In the genomic region with DNA sequence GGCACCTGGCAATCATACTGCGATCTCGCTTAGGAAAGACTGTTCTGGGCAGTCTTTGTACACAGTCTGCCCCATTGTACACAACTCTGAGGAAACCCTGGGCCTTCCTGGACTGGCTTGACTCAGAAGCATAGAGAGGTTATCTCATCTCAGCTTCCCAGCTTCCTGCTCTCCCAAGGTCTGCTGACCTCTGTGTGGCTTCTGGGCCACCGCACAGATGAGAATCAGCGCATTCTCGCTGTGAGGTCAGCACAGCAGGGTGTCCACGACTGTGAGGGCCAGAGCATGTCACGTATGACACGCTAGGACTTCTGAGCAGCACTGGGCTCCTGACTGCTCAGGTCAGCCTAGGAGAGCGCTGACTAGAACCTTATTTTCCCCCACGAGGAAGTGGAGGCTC, we compare ENCODE assay signal across 19 mouse cellular contexts. TPM values are rescaled to one million over a fixed set of nuclear protein-coding genes. Genes with fewer than 3 reads are reported as not detected.
DNase-seq lines count a peak whose midpoint lies in the region; ATAC-seq lines count a peak whose summit lies in the region.
"Had no signal": no experiment of that assay in that cellular context is flagged by ENCODE, and none has a peak within 500 bp of the region (broad histone marks: within the 10 kb centered on the region; RNA-seq: fewer than 3 reads in every experiment).

No protein-coding gene starts in this region.

- H3K9me3 ChIP-seq in heart, embryonic 10.5 days: no peaks in the 10 kb centered on the region
- no peaks in the 10 kb centered on the region for H3K9me3 ChIP-seq in midbrain, embryonic 11.5 days (ENCODE audit: control insufficient read depth, low read length)
- H3K9me3 ChIP-seq in midbrain, embryonic 15.5 days: no peaks in the 10 kb centered on the region
- no peaks in the 10 kb centered on the region for H3K9me3 ChIP-seq in limb, embryonic 10.5 days (replicated peaks)
- H3K9me3 ChIP-seq: heart, embryonic 15.5 days; lung, embryonic 15.5 days; midbrain, embryonic 13.5 days; neural tube, embryonic 13.5 days had no signal

- no peak overlapping the region for H3K9ac ChIP-seq in midbrain, embryonic 11.5 days (ENCODE audit: low read length)
- no peak overlapping the region for H3K9ac ChIP-seq in midbrain, embryonic 15.5 days
- H3K9ac ChIP-seq: heart, embryonic 15.5 days; lung, embryonic 15.5 days; midbrain, embryonic 13.5 days; neural tube, embryonic 13.5 days had no signal

- no peak for ATAC-seq in midbrain, embryonic 11.5 days (ENCODE audit: low FRiP score)
- no peak for ATAC-seq in midbrain, embryonic 15.5 days (replicated peaks)
- ATAC-seq: inflammation-experienced regulatory T-cells, adult 6 months; midbrain, embryonic 13.5 days had no signal

- H3K27me3 ChIP-seq in heart, embryonic 10.5 days (ENCODE audit: insufficient read depth, poor library complexity, severe bottlenecking): no peaks in the 10 kb centered on the region
- no peaks in the 10 kb centered on the region for H3K27me3 ChIP-seq in midbrain, embryonic 11.5 days (ENCODE audit: control insufficient read depth, insufficient read depth, low read length)
- no peaks in the 10 kb centered on the region for H3K27me3 ChIP-seq in midbrain, embryonic 15.5 days (replicated peaks)
- H3K27me3 ChIP-seq in limb, embryonic 10.5 days (ENCODE audit: low read depth, poor library complexity, severe bottlenecking): no peaks in the 10 kb centered on the region
- H3K27me3 ChIP-seq: heart, embryonic 15.5 days; lung, embryonic 15.5 days; midbrain, embryonic 13.5 days; neural tube, embryonic 13.5 days had no signal

- no peak for DNase-seq in heart, embryonic 10.5 days (ENCODE audit: low spot score)
- no peak for DNase-seq in heart, adult 9 months (ENCODE audit: low spot score in 2 of 2)
- peak; percentile 84 for DNase-seq in midbrain, embryonic 11.5 days (ENCODE audit: low spot score, missing footprints)
- no peak for DNase-seq in limb, embryonic 10.5 days (ENCODE audit: low spot score)
- DNase-seq in urinary bladder, postnatal 36 days (ENCODE audit: low spot score in 2 of 2): peak; percentile 17 to 20
- DNase-seq in left cerebral cortex, postnatal 36 days (ENCODE audit: low spot score in 2 of 2): no peak
- DNase-seq in gastrocnemius, postnatal 4 days (ENCODE audit: low spot score in 2 of 2): no peak
- DNase-seq: B cell, adult 2 months; cerebellum, adult 9-11 months; right cerebral cortex, postnatal 25 days; thymus, postnatal 4 days had no signal

- H3K4me2 ChIP-seq in midbrain, embryonic 11.5 days: no peak overlapping the region
- H3K4me2 ChIP-seq in midbrain, embryonic 15.5 days: no peak overlapping the region
- H3K4me2 ChIP-seq: heart, embryonic 15.5 days; lung, embryonic 15.5 days; midbrain, embryonic 13.5 days; neural tube, embryonic 13.5 days had no signal

- H3K4me3 ChIP-seq in heart, embryonic 10.5 days: no peak overlapping the region
- H3K4me3 ChIP-seq in midbrain, embryonic 11.5 days (ENCODE audit: low read depth, low read length): no peak overlapping the region
- no peak overlapping the region for H3K4me3 ChIP-seq in midbrain, embryonic 15.5 days
- no peak overlapping the region for H3K4me3 ChIP-seq in limb, embryonic 10.5 days
- H3K4me3 ChIP-seq: heart, embryonic 15.5 days; lung, embryonic 15.5 days; midbrain, embryonic 13.5 days; neural tube, embryonic 13.5 days had no signal

- peak overlapping the region; percentile 11; the same call in 1 of the 2 replicates for H3K27ac ChIP-seq in heart, embryonic 10.5 days
- H3K27ac ChIP-seq in midbrain, embryonic 11.5 days (ENCODE audit: low read depth, low read length): no peak overlapping the region
- no peak overlapping the region for H3K27ac ChIP-seq in midbrain, embryonic 15.5 days
- H3K27ac ChIP-seq in limb, embryonic 10.5 days: peak overlapping the region; percentile 20
- H3K27ac ChIP-seq: heart, embryonic 15.5 days; lung, embryonic 15.5 days; midbrain, embryonic 13.5 days; neural tube, embryonic 13.5 days had no signal

- intact Hi-C loops in left cerebral cortex, postnatal 36 days (cut with DNase I): no loop called here

- peaks cover 7% of the 10 kb centered on the region; the same call in 1 of the 2 replicates for H3K4me1 ChIP-seq in heart, embryonic 10.5 days
- H3K4me1 ChIP-seq in midbrain, embryonic 11.5 days (ENCODE audit: control insufficient read depth, insufficient read depth, low read length): no peaks in the 10 kb centered on the region
- no peaks in the 10 kb centered on the region for H3K4me1 ChIP-seq in midbrain, embryonic 15.5 days
- H3K4me1 ChIP-seq in limb, embryonic 10.5 days: peaks cover 9% of the 10 kb centered on the region
- H3K4me1 ChIP-seq: heart, embryonic 15.5 days; lung, embryonic 15.5 days; midbrain, embryonic 13.5 days; neural tube, embryonic 13.5 days had no signal

- no peaks in the 10 kb centered on the region for H3K36me3 ChIP-seq in heart, embryonic 10.5 days
- H3K36me3 ChIP-seq in midbrain, embryonic 11.5 days (ENCODE audit: control insufficient read depth, insufficient read depth, low read length): no peaks in the 10 kb centered on the region
- no peaks in the 10 kb centered on the region for H3K36me3 ChIP-seq in midbrain, embryonic 15.5 days (replicated peaks)
- no peaks in the 10 kb centered on the region for H3K36me3 ChIP-seq in limb, embryonic 10.5 days
- H3K36me3 ChIP-seq: G1E; heart, embryonic 15.5 days; lung, embryonic 15.5 days; midbrain, embryonic 13.5 days; neural tube, embryonic 13.5 days had no signal

- WGBS in heart, embryonic 10.5 days: 38% methylated on average over 10 of the region's 10 CpGs
- WGBS in midbrain, embryonic 11.5 days: 59% methylated on average over 10 of the region's 10 CpGs
- WGBS in midbrain, embryonic 15.5 days: 61% methylated on average over 10 of the region's 10 CpGs
- 57% methylated on average over 10 of the region's 10 CpGs for WGBS in limb, embryonic 10.5 days

RNA-seq across cellular contexts. Expression of gene Hsd17b2, which starts 29.3 kb away (rescaled TPM):
- 0.35 TPM in 1 of 2 replicates, not detected in the other for polyA plus RNA-seq in heart, embryonic 10.5 days (2016; fragmentation: Nextera tagmentation; extraction: Ambion mirVana)
- polyA plus RNA-seq in midbrain, embryonic 11.5 days (2014; fragmentation: Nextera tagmentation; extraction: Ambion mirVana): not detected in 2 replicates
- 0.13 TPM in 1 of 2 replicates, not detected in the other for polyA plus RNA-seq in midbrain, embryonic 15.5 days (2015; fragmentation: Nextera tagmentation; extraction: Ambion mirVana)
- not detected in 2 replicates for polyA plus RNA-seq in limb, embryonic 10.5 days (2016; fragmentation: Nextera tagmentation; extraction: Ambion mirVana)
- total RNA-seq in left cerebral cortex, postnatal 36 days (2021): under 1 TPM in 1 of 2 experiments, not detected in 1; 0.41 TPM
- total RNA-seq in gastrocnemius, postnatal 4 days (2021): 1 to 10 TPM in 1 of 2 experiments, not detected in 1; 1.5 TPM
- total RNA-seq: left cerebral cortex, adult 8-10 months had no signal
- polyA plus RNA-seq: G1E; heart, embryonic 15.5 days had no signal

RNA-seq across cellular contexts. Expression of gene Sdr42e1, which starts 57.5 kb away (rescaled TPM):
- 0.59 and 0.72 TPM in 2 replicates for polyA plus RNA-seq in heart, embryonic 10.5 days (2016; fragmentation: Nextera tagmentation; extraction: Ambion mirVana)
- polyA plus RNA-seq in midbrain, embryonic 11.5 days (2014; fragmentation: Nextera tagmentation; extraction: Ambion mirVana): 0.11 and 0.52 TPM in 2 replicates
- polyA plus RNA-seq in midbrain, embryonic 15.5 days (2015; fragmentation: Nextera tagmentation; extraction: Ambion mirVana): 1.9 and 2.3 TPM in 2 replicates
- polyA plus RNA-seq in limb, embryonic 10.5 days (2016; fragmentation: Nextera tagmentation; extraction: Ambion mirVana): 0.64 and 0.78 TPM in 2 replicates
- total RNA-seq in left cerebral cortex, postnatal 36 days (2021): 1 to 10 TPM; 4.7 to 5.1 TPM
- total RNA-seq in gastrocnemius, postnatal 4 days (2021): under 1 TPM; 0.60 to 0.93 TPM
- polyA plus RNA-seq: G1E had no signal

Comparison
In these comparisons a context has a peak if more than half of its experiments do, and no peak if none do; other contexts are left out.
1. DNase-seq: peak in midbrain, embryonic 11.5 days (single experiment) and urinary bladder, postnatal 36 days (2 of 2); none in heart, embryonic 10.5 days (single experiment), heart, adult 9 months (0 of 2), limb, embryonic 10.5 days (single experiment), left cerebral cortex, postnatal 36 days (0 of 2) and gastrocnemius, postnatal 4 days (0 of 2).
2. H3K27ac ChIP-seq: peak in heart, embryonic 10.5 days (single experiment) and limb, embryonic 10.5 days (single experiment); none in midbrain, embryonic 11.5 days (single experiment) and midbrain, embryonic 15.5 days (single experiment).